Mouse (Mus musculus) forebrain, embryonic 14.5 days (tissue): Measurements from ENCODE around the gene Nrg3. TPM values are rescaled to one million over a fixed set of nuclear protein-coding genes. Genes with fewer than 3 reads are reported as not detected.

ENCODE experiments used
- ATAC-seq: fragments of 200-750 bp; cut with Nextera tagmentation; 2 replicates; pipeline ENCODE4 v1.8.0; 2017; ENCODE audit warnings: mild to moderate bottlenecking, moderate library complexity
- DNase-seq: peaks from one replicate; pipeline ENCODE4 v3.0.0-alpha.2; 2015; ENCODE audit warnings: low spot score
- H3K27ac ChIP-seq: fragments of 300-500 bp; sonication (generic); 2 replicates; pipeline ENCODE4 v1.5.1; 2014; ENCODE audit warnings: low read depth, mild to moderate bottlenecking, control low read depth, low read length, moderate library complexity
- H3K27me3 ChIP-seq: fragments of 300-500 bp; sonication (generic); replicated peaks from 2 replicates; pipeline ENCODE4 v1.6.1; 2014; ENCODE audit warnings: low read length, control low read depth, mixed read lengths; ENCODE audit not compliant: control insufficient read depth, insufficient read depth
- H3K36me3 ChIP-seq: fragments of 300-500 bp; sonication (generic); 2 replicates; pipeline ENCODE4 v1.6.1; 2014; ENCODE audit warnings: low read length, control low read depth; ENCODE audit not compliant: control insufficient read depth, insufficient read depth
- H3K4me1 ChIP-seq: fragments of 300-500 bp; sonication (generic); 2 replicates; pipeline ENCODE4 v1.6.1; 2014; ENCODE audit warnings: antibody characterized with exemption, low read length, control low read depth; ENCODE audit not compliant: control insufficient read depth, insufficient read depth
- H3K4me2 ChIP-seq: fragments of 300-500 bp; sonication (generic); 2 replicates; pipeline ENCODE4 v1.6.1; 2014; ENCODE audit warnings: mild to moderate bottlenecking, control low read depth, low read length
- H3K4me3 ChIP-seq: fragments of 300-500 bp; sonication (generic); 2 replicates; pipeline ENCODE4 v1.5.1; 2014; ENCODE audit warnings: low read depth, low read length, control low read depth
- H3K9ac ChIP-seq: fragments of 300-500 bp; sonication (generic); 2 replicates; pipeline ENCODE4 v1.6.1; 2014; ENCODE audit warnings: mild to moderate bottlenecking, low read length, control low read depth, moderate library complexity
- H3K9me3 ChIP-seq: fragments of 300-500 bp; sonication (generic); replicated peaks from 2 replicates; pipeline ENCODE4 v1.6.1; 2016; ENCODE audit warnings: low read length, control low read depth, mixed read lengths; ENCODE audit not compliant: control insufficient read depth
- WGBS: fragments of 180-500 bp; shearing (Covaris S2); extraction: QIAGEN DNeasy Blood & Tissue Kit; methylation state at CpG from one replicate; pipeline ENCODE4 v1.1.7; 2014; 5-methylcytosine and 5-hydroxymethylcytosine counted together
- polyA plus RNA-seq: library from polyadenylated mRNA; unstranded; fragments of >200 nt; fragmentation: Nextera tagmentation; extraction: Ambion mirVana; gene quantifications from 2 replicates; pipeline ENCODE4 v1.2.1, GENCODE M21; 2014

The Nrg3 gene
- polyA plus RNA-seq, 1 experiment from 2014 or later = 3.2 TPM

- H3K4me2 ChIP-seq = no peak overlapping the region
- DNase-seq (peak; percentile 49), ATAC-seq (peak; percentile 61; the same call in 1 of the 2 replicates)
- 18% methylated on average over 9 of the region's 9 CpGs for WGBS
- no peaks in the 10 kb centered on the region for H3K36me3 ChIP-seq
- no peak overlapping the region for H3K4me3 ChIP-seq
- 0 out of 2 replicates have a peak, but pooled peaks cover 4% of the 10 kb centered on the region for H3K4me1 ChIP-seq
- no peak overlapping the region for H3K9ac ChIP-seq
- no peak overlapping the region for H3K27ac ChIP-seq
- no peaks in the 10 kb centered on the region for H3K27me3 ChIP-seq
- H3K9me3 ChIP-seq = no peaks in the 10 kb centered on the region
Observed at GRCm38 (mm10) chr14:39413270-39413669, 59.6 kb downstream of the Nrg3 start.

- H3K9ac ChIP-seq = no peak overlapping the region
- H3K27ac ChIP-seq = no peak overlapping the region
- H3K36me3 ChIP-seq = no peaks in the 10 kb centered on the region
- no peak overlapping the region for H3K4me2 ChIP-seq
- no peak for DNase-seq
- no peak overlapping the region for H3K4me3 ChIP-seq
- ATAC-seq = no peak
- H3K27me3 ChIP-seq = no peaks in the 10 kb centered on the region
- H3K4me1 ChIP-seq = no peaks in the 10 kb centered on the region
- no peaks in the 10 kb centered on the region for H3K9me3 ChIP-seq
Observed at GRCm38 (mm10) chr14:39386845-39387244, 86.0 kb downstream of the Nrg3 start.

- H3K4me2 ChIP-seq = no peak overlapping the region
- DNase-seq (no peak), ATAC-seq (no peak)
- no peaks in the 10 kb centered on the region for H3K4me1 ChIP-seq
- no peak overlapping the region for H3K4me3 ChIP-seq
- H3K9me3 ChIP-seq = no peaks in the 10 kb centered on the region
- no peak overlapping the region for H3K27ac ChIP-seq
- H3K9ac ChIP-seq = no peak overlapping the region
- no peaks in the 10 kb centered on the region for H3K27me3 ChIP-seq
- no peaks in the 10 kb centered on the region for H3K36me3 ChIP-seq
Observed at GRCm38 (mm10) chr14:39381321-39381720, 91.6 kb downstream of the Nrg3 start.

GRCm38 (mm10) chr14:39373220-39373619, 99.7 kb downstream of the Nrg3 start:
- Histone ChIP-seq H3K4me3 (no peak overlapping the region), H3K4me1 (no peaks in the 10 kb centered on the region), H3K27me3 (no peaks in the 10 kb centered on the region), H3K36me3 (no peaks in the 10 kb centered on the region), H3K4me2 (no peak overlapping the region), H3K27ac (no peak overlapping the region), H3K9me3 (no peaks in the 10 kb centered on the region), H3K9ac (no peak overlapping the region)
- no peak for DNase-seq
- 89% methylated on average over 1 of the region's 1 CpGs for WGBS
- no peak for ATAC-seq

GRCm38 (mm10) chr14:39356251-39356650, 116.6 kb downstream of the Nrg3 start:
- H3K9me3 ChIP-seq = no peaks in the 10 kb centered on the region
- ATAC-seq (no peak), DNase-seq (no peak)
- H3K4me3 ChIP-seq = no peak overlapping the region
- H3K4me1 ChIP-seq = no peaks in the 10 kb centered on the region
- no peak overlapping the region for H3K9ac ChIP-seq
- no peak overlapping the region for H3K4me2 ChIP-seq
- no peaks in the 10 kb centered on the region for H3K27me3 ChIP-seq
- no peak overlapping the region for H3K27ac ChIP-seq
- H3K36me3 ChIP-seq = no peaks in the 10 kb centered on the region
- 90% methylated on average over 2 of the region's 2 CpGs for WGBS

GRCm38 (mm10) chr14:39351979-39352737, 120.7 kb downstream of the Nrg3 start:
- Histone ChIP-seq H3K27ac (peak overlapping the region; percentile 40; the same call in 1 of the 2 replicates), H3K9ac (no peak overlapping the region), H3K4me1 (no peaks in the 10 kb centered on the region), H3K27me3 (no peaks in the 10 kb centered on the region), H3K4me3 (no peak overlapping the region), H3K4me2 (no peak overlapping the region), H3K9me3 (no peaks in the 10 kb centered on the region), H3K36me3 (no peaks in the 10 kb centered on the region)
- ATAC-seq = peak; percentile 86; the same call in 1 of the 2 replicates
- WGBS = 75% methylated on average over 4 of the region's 4 CpGs
- DNase-seq = peak; percentile 56

GRCm38 (mm10) chr14:39317424-39318110, 155.3 kb downstream of the Nrg3 start:
- no peak overlapping the region for H3K4me2 ChIP-seq
- H3K27me3 ChIP-seq = no peaks in the 10 kb centered on the region
- DNase-seq = peak; percentile 95
- no peaks in the 10 kb centered on the region for H3K36me3 ChIP-seq
- ATAC-seq = peak; percentile 97
- no peaks in the 10 kb centered on the region for H3K9me3 ChIP-seq
- H3K9ac ChIP-seq = no peak overlapping the region
- peaks cover 4% of the 10 kb centered on the region; the same call in 1 of the 2 replicates for H3K4me1 ChIP-seq
- no peak overlapping the region for H3K27ac ChIP-seq
- WGBS = 34% methylated on average over 4 of the region's 4 CpGs
- H3K4me3 ChIP-seq = no peak overlapping the region

GRCm38 (mm10) chr14:39314111-39314510, 158.8 kb downstream of the Nrg3 start:
- DNase-seq (no peak), ATAC-seq (no peak)
- Histone ChIP-seq H3K4me2 (no peak overlapping the region), H3K9me3 (no peaks in the 10 kb centered on the region), H3K9ac (no peak overlapping the region), H3K27me3 (no peaks in the 10 kb centered on the region), H3K27ac (no peak overlapping the region), H3K4me3 (no peak overlapping the region), H3K4me1 (peaks cover 4% of the 10 kb centered on the region; the same call in 1 of the 2 replicates), H3K36me3 (no peaks in the 10 kb centered on the region)

- Histone ChIP-seq H3K9ac (no peak overlapping the region), H3K27me3 (no peaks in the 10 kb centered on the region), H3K4me3 (no peak overlapping the region), H3K4me2 (no peak overlapping the region), H3K4me1 (no peaks in the 10 kb centered on the region), H3K27ac (no peak overlapping the region), H3K9me3 (no peaks in the 10 kb centered on the region), H3K36me3 (no peaks in the 10 kb centered on the region)
- ATAC-seq (no peak), DNase-seq (no peak)
- 91% methylated on average over 1 of the region's 1 CpGs for WGBS
Observed at GRCm38 (mm10) chr14:39265121-39265520, 207.8 kb downstream of the Nrg3 start.
